Mouse (Mus musculus) liver, embryonic 12.5 days (tissue): Measurements from ENCODE around the gene Atp6v1a. TPM values are rescaled to one million over a fixed set of nuclear protein-coding genes. Genes with fewer than 3 reads are reported as not detected.

ENCODE experiments used
- ATAC-seq: fragments of 200-750 bp; cut with Nextera tagmentation; 2 replicates; pipeline ENCODE4 v1.8.0; 2017; ENCODE audit warnings: moderate number of reproducible peaks, mild to moderate bottlenecking, moderate library complexity
- H3K27ac ChIP-seq: fragments of 300-500 bp; sonication (generic); 2 replicates; pipeline ENCODE4 v1.5.1; 2016; ENCODE audit warnings: mild to moderate bottlenecking
- H3K27me3 ChIP-seq: fragments of 300-500 bp; sonication (generic); replicated peaks from 2 replicates; pipeline ENCODE4 v1.6.1; 2016; ENCODE audit warnings: mild to moderate bottlenecking, moderate library complexity
- H3K36me3 ChIP-seq: fragments of 300-500 bp; sonication (generic); 2 replicates; pipeline ENCODE4 v1.6.1; 2016; ENCODE audit warnings: mild to moderate bottlenecking, moderate library complexity
- H3K4me1 ChIP-seq: fragments of 300-500 bp; sonication (generic); 2 replicates; pipeline ENCODE4 v1.6.1; 2016
- H3K4me2 ChIP-seq: fragments of 300-500 bp; sonication (generic); 2 replicates; pipeline ENCODE4 v1.6.1; 2016; ENCODE audit warnings: mild to moderate bottlenecking, moderate library complexity
- H3K4me3 ChIP-seq: fragments of 300-500 bp; sonication (generic); 2 replicates; pipeline ENCODE4 v1.5.1; 2016; ENCODE audit warnings: mild to moderate bottlenecking, moderate library complexity
- H3K9ac ChIP-seq: fragments of 300-500 bp; sonication (generic); 2 replicates; pipeline ENCODE4 v1.6.1; 2016; ENCODE audit warnings: mild to moderate bottlenecking, moderate library complexity
- H3K9me3 ChIP-seq: fragments of 300-500 bp; sonication (generic); replicated peaks from 2 replicates; pipeline ENCODE4 v1.6.1; 2016; ENCODE audit warnings: mild to moderate bottlenecking, moderate library complexity
- WGBS: fragments of 180-500 bp; shearing (Covaris S2); methylation state at CpG from one replicate; pipeline ENCODE4 v1.1.7; 2016; ENCODE audit not compliant: insufficient replicate concordance; 5-methylcytosine and 5-hydroxymethylcytosine counted together
- polyA plus RNA-seq: library from polyadenylated mRNA; unstranded; fragments of >200 nt; fragmentation: Nextera tagmentation; extraction: Ambion mirVana; gene quantifications from 2 replicates; pipeline ENCODE4 v1.2.1, GENCODE M21; 2016

Atp6v1a gene
- polyA plus RNA-seq, 1 experiment from 2014 or later, result 27.2 TPM

DNA sequence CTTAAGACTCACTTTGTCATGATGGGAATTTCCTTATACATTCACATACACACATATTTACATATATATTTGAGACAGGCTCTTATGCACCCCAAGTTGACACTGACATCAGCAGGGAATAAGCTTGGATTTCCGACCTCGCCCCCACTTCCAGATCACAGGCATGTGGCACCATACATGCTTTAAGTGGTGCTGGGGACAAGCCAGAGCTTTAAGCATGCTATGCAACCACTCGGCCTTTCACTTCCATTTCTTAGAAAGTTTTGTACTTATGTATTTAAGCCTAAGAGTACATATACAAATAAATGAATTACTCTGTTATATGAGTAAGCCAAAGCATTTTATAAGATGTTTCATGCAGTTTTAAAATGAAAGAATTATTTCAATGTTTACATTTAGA lies 6.3 kb downstream of the Atp6v1a start:
- ATAC-seq, result no peak

DNA sequence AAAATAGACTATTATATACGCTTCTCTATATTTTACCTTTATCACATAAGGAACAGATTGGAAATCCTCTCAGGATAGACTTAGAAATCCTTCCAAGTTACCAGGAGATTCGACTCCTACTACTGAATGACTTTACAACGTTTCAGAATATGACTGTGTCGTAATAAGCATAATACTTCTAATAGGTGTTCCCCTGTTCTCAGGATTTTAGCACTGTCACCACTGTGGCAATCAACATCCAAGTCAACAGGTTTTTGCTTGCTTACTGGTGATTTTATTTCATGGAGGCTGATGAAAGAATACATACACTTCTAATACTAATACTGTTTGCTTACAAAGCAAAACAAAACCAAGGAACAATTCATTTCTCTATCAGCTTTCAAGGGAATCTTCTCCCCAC lies 7.2 kb downstream of the Atp6v1a start:
- H3K9me3 ChIP-seq, result no peaks in the 10 kb centered on the region
- H3K9ac ChIP-seq, result no peak overlapping the region
- H3K36me3 ChIP-seq, result no peaks in the 10 kb centered on the region
- ATAC-seq, result no peak
- H3K4me3 ChIP-seq, result no peak overlapping the region
- no peak overlapping the region for H3K4me2 ChIP-seq
- H3K27me3 ChIP-seq, result no peaks in the 10 kb centered on the region
- H3K27ac ChIP-seq, result no peak overlapping the region
- 75% methylated on average over 4 of the region's 4 CpGs for WGBS
- peaks cover 8% of the 10 kb centered on the region; the same call in 1 of the 2 replicates for H3K4me1 ChIP-seq

More for the DNA sequence above, 6.3 kb downstream of the Atp6v1a start:
- Histone ChIP-seq H3K9ac (no peak overlapping the region), H3K4me2 (no peak overlapping the region), H3K9me3 (no peaks in the 10 kb centered on the region), H3K27me3 (no peaks in the 10 kb centered on the region), H3K4me3 (no peak overlapping the region), H3K4me1 (peaks cover 17% of the 10 kb centered on the region), H3K27ac (no peak overlapping the region), H3K36me3 (no peaks in the 10 kb centered on the region)
- WGBS, result 73% methylated on average over 3 of the region's 3 CpGs

DNA sequence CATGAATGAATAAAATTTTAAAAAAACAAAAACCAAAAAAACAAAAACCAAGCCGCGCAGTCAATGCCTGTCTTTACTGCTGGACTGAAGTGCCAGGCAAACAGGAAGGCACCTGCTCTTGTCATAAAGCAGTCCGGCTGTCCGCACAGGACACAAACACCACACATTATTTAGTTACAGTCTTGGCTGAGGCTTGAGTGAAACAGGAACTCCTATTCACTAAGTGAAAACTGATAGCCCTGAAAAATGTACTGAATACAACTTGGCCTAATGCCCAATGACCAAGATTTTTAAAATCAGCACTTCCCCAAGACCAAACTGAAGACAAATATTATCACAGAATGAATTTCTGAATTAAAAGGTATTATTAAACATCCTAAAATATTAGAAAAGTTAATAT lies 13.1 kb downstream of the Atp6v1a start:
- H3K9me3 ChIP-seq, result no peaks in the 10 kb centered on the region
- H3K36me3 ChIP-seq, result no peaks in the 10 kb centered on the region
- H3K4me1 ChIP-seq, result no peaks in the 10 kb centered on the region; the same call in 1 of the 2 replicates
- no peaks in the 10 kb centered on the region for H3K27me3 ChIP-seq
- WGBS, result 87% methylated on average over 4 of the region's 4 CpGs
- ATAC-seq, result no peak
- H3K9ac ChIP-seq, result no peak overlapping the region
- no peak overlapping the region for H3K4me2 ChIP-seq
- no peak overlapping the region for H3K27ac ChIP-seq
- no peak overlapping the region for H3K4me3 ChIP-seq

DNA sequence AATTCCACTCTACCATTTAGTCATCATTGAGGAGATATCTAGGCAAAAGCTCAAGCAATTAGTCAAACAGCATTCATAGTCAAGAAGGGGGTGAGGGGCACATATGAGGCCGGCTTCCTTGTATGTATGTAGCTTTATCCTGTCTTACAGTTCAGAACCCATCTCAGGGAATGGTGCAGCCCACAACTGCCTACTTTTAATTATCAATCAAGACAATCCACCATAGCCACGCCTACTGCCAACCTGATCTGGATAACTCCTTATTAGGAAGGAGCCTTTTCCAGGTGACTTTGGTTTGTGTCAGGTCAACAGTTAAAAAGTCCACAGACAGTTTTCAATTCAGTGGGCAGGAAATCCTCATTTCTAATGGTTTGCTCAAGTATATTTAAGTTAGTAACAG lies 14.1 kb downstream of the Atp6v1a start:
- no peak for ATAC-seq

DNA sequence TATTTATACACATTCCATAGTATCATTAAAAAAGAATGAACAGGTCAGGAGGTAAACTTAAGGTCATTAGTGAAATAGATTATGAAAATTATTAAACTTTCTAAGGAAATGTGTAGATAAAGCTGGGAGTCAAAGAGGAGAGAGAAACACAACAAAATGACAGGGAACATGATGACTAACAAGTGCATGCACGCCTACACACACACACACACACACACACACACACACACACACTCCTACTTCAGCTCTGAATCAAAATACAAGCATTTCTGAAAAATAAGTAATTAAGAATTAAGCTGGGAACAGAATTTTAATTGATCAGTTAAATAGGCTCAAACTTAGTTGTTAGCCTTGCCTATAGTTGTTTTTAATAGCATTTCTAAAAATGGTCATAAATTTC lies 14.8 kb downstream of the Atp6v1a start:
- no peaks in the 10 kb centered on the region; the same call in 1 of the 2 replicates for H3K4me1 ChIP-seq
- no peak overlapping the region for H3K9ac ChIP-seq
- ATAC-seq, result no peak
- no peak overlapping the region for H3K27ac ChIP-seq
- no peak overlapping the region for H3K4me2 ChIP-seq
- H3K4me3 ChIP-seq, result no peak overlapping the region
- 44% methylated on average over 1 of the region's 1 CpGs for WGBS
- no peaks in the 10 kb centered on the region for H3K36me3 ChIP-seq
- no peaks in the 10 kb centered on the region for H3K27me3 ChIP-seq
- H3K9me3 ChIP-seq, result no peaks in the 10 kb centered on the region

More for the DNA sequence above, 14.1 kb downstream of the Atp6v1a start:
- Histone ChIP-seq H3K36me3 (no peaks in the 10 kb centered on the region), H3K27ac (no peak overlapping the region), H3K9ac (no peak overlapping the region), H3K9me3 (no peaks in the 10 kb centered on the region), H3K27me3 (no peaks in the 10 kb centered on the region), H3K4me1 (no peaks in the 10 kb centered on the region; the same call in 1 of the 2 replicates), H3K4me3 (no peak overlapping the region), H3K4me2 (no peak overlapping the region)
- WGBS, result 56% methylated on average over 2 of the region's 2 CpGs

DNA sequence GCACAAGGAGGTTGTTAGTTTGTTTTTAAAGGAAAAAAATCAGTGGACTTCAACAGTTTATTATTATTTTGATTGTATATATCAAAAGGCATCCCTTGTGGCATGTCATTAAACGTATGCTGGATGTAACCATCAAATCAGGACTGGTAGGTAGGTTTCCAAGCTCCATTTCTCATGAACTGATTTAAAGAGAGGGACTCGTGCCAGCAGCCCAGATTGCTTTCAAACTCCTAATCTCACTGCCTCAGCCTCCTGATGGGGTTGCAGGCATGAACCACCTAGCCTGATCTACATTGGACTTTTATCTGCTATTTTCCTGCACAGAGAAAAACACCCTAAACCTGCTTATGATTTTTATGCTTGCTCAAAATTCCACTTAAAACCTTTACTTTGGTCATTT lies 15.7 kb downstream of the Atp6v1a start:
- Histone ChIP-seq H3K9me3 (no peaks in the 10 kb centered on the region), H3K4me3 (no peak overlapping the region), H3K27me3 (no peaks in the 10 kb centered on the region), H3K4me1 (peaks cover 3% of the 10 kb centered on the region; the same call in 1 of the 2 replicates), H3K9ac (no peak overlapping the region), H3K27ac (no peak overlapping the region), H3K36me3 (no peaks in the 10 kb centered on the region), H3K4me2 (no peak overlapping the region)
- WGBS, result 53% methylated on average over 2 of the region's 2 CpGs
- ATAC-seq, result no peak

DNA sequence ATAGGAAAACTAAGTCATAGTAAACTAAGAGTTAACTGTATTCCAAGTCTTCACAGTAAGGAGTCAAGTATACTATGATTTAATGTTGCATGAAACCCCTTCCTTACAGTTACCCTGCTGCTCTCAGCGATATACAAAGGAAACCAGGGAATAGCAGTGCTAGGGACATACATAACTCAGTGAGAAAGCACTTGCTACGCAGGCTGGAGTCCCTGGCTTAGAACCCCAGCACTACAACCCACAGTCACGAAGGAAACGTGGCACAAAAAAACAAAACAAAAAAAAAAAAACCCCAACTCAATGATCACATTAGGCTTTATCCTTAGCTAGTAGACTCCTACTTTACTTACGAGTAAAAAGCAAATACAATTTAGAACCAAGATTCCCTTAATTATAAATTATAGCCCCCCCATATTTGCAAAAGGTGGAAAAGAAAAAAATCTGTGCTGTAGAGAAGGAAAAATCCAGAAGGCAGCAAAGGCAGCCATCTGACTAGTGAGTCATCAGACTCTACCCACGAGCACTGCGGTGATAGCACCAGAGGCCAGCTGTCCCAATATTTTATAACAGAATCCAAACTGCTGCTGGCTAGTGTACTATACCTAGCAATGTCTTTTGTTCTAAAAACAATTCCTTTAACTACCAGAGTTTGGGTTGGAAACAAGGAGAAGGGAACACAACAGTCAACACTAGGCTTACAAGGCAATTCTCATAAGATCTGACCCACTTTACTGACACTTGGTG lies 16.4 kb downstream of the Atp6v1a start:
- Histone ChIP-seq H3K9me3 (no peaks in the 10 kb centered on the region), H3K36me3 (no peaks in the 10 kb centered on the region), H3K4me3 (no peak overlapping the region), H3K4me2 (no peak overlapping the region), H3K27me3 (no peaks in the 10 kb centered on the region), H3K27ac (no peak overlapping the region), H3K4me1 (peaks cover 7% of the 10 kb centered on the region; the same call in 1 of the 2 replicates), H3K9ac (no peak overlapping the region)
- ATAC-seq, result no peak
- WGBS, result 79% methylated on average over 7 of the region's 7 CpGs

DNA sequence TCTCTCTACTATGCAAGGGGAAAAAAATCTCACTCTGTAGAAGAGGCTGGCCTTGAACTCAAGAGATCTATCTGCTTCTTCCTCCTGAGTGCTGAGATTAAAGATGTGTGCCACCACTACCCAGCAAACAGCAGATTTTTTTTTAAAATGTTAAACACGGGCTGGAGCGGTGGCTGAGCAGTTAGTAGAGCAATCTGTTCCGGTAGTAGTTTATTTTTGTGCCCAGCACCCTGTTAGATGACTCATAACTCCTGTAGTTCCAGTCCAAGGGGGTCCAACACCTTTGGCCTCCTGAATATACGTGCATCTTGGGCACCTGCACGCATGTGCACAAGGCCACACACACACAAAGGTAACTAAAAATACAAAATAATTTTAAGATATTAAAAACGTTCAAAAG lies 16.9 kb downstream of the Atp6v1a start:
- Histone ChIP-seq H3K27me3 (no peaks in the 10 kb centered on the region), H3K9ac (no peak overlapping the region), H3K4me3 (no peak overlapping the region), H3K4me1 (peaks cover 7% of the 10 kb centered on the region; the same call in 1 of the 2 replicates), H3K27ac (no peak overlapping the region), H3K4me2 (no peak overlapping the region), H3K36me3 (no peaks in the 10 kb centered on the region), H3K9me3 (no peaks in the 10 kb centered on the region)
- ATAC-seq, result no peak
- WGBS, result 75% methylated on average over 6 of the region's 6 CpGs

DNA sequence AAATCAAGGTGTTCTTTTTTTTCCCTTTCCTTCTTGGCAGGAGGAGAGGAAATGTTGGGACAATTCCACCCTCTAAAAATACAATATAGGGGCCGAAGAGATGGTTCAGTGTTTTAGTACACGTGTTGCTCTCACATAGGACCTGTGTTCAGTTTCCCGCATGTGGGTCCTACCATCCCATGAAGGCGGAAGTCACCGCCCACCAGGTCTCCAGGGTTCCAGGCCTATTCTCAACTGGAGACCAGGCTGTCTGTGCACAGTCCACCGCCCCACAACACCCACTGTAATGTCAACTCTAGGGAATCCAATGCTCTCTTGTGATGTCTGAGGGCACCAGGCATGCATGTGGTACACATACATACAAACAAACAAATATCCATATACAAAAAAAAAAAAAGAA lies 17.4 kb downstream of the Atp6v1a start:
- Histone ChIP-seq H3K36me3 (no peaks in the 10 kb centered on the region), H3K4me2 (no peak overlapping the region), H3K27me3 (no peaks in the 10 kb centered on the region), H3K9me3 (no peaks in the 10 kb centered on the region), H3K27ac (no peak overlapping the region), H3K9ac (no peak overlapping the region), H3K4me1 (peaks cover 7% of the 10 kb centered on the region; the same call in 1 of the 2 replicates), H3K4me3 (no peak overlapping the region)
- WGBS, result 83% methylated on average over 6 of the region's 6 CpGs
- no peak for ATAC-seq

DNA sequence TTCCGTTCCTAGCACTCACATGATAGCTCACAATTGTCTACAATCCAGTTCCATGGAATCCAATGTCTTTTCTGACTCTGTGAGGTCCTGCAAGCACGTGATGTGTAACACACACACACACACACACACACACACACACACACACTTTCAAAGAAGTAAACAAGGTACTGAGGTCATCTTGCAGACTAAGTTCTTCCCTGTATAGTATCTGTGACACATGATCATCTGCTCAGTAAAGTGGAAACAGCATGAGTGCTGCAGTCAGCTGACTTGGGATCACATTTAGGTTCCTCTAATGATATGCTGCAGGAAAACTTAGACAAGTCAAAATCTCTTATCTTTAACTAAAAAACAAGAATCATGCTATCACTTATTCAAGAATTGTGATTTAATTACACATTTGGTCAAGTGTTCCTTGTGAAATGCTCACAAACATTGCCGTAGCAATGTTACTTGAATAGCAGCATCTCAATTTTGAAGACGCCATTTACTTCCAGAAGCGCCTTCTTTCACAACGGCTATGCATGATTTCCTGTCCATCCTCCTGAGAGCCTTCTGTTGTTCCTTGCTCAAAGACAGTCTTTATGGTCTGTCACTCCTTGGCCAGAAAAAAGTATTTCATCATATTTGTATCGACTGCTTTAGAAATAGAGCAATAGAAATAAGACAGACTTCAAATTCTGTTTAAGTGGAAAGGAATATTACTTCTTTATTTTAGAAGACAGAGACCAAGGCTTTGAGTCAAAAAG lies 19.6 kb downstream of the Atp6v1a start:
- no peak overlapping the region for H3K9ac ChIP-seq
- 81% methylated on average over 7 of the region's 7 CpGs for WGBS
- H3K4me3 ChIP-seq, result no peak overlapping the region
- H3K27me3 ChIP-seq, result no peaks in the 10 kb centered on the region
- H3K36me3 ChIP-seq, result peaks cover 12% of the 10 kb centered on the region; the same call in 1 of the 2 replicates
- peaks cover 7% of the 10 kb centered on the region; the same call in 1 of the 2 replicates for H3K4me1 ChIP-seq
- H3K4me2 ChIP-seq, result no peak overlapping the region
- ATAC-seq, result no peak
- H3K9me3 ChIP-seq, result no peaks in the 10 kb centered on the region
- H3K27ac ChIP-seq, result no peak overlapping the region

DNA sequence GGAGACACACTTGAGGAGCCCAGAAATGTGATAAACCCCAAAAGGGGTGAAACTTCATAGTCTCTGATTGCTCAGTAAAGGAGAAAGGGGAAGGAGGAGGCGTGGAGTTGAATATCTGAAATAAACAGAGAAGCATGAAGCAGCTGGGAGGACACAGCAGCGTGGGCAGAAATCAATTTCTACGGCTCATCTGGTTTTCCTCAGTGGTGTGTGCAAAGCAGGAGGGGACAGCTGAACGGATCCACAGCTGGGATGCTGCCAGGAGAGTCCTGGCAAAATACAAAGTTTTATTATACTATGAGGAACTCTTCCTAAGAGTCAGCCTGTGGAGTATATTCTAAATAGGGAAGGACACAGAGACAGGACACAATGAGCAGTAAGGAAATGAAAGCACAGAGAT lies 30.5 kb downstream of the Atp6v1a start:
- Histone ChIP-seq H3K36me3 (peaks cover 61% of the 10 kb centered on the region), H3K4me2 (no peak overlapping the region), H3K27ac (no peak overlapping the region), H3K4me3 (no peak overlapping the region), H3K27me3 (no peaks in the 10 kb centered on the region), H3K4me1 (no peaks in the 10 kb centered on the region), H3K9ac (no peak overlapping the region), H3K9me3 (no peaks in the 10 kb centered on the region)
- no peak for ATAC-seq
- WGBS, result 75% methylated on average over 4 of the region's 4 CpGs

DNA sequence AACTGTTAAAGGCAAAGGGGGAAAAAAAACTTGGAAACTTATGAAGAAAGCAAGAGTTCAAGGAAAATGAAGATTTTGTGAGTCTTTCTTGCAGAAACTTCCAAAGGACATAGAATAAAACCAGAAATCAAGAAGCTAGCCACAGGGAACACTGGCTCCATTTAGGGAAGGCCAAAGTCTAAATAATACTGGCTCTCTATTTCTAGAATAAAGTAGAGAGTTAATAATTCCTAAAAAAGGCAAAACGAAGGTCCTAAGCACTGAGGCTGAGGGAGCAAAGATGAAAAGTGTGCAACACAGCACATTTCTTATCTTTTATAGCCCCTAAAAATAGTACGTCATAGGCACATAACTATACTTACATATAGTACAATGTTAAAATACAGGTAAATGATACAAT lies 34.3 kb downstream of the Atp6v1a start:
- WGBS, result 77% methylated on average over 2 of the region's 2 CpGs
- H3K36me3 ChIP-seq, result peaks cover 82% of the 10 kb centered on the region
- no peaks in the 10 kb centered on the region for H3K27me3 ChIP-seq
- H3K9me3 ChIP-seq, result no peaks in the 10 kb centered on the region
- no peak overlapping the region for H3K4me3 ChIP-seq
- no peak overlapping the region for H3K9ac ChIP-seq
- H3K4me1 ChIP-seq, result no peaks in the 10 kb centered on the region
- ATAC-seq, result no peak
- H3K4me2 ChIP-seq, result no peak overlapping the region
- H3K27ac ChIP-seq, result no peak overlapping the region
